Mouse (Mus musculus) neutrophil, adult 59 days (primary cell): ENCODE measurements around the gene Col6a2. TPM values are rescaled to one million over a fixed set of nuclear protein-coding genes. Genes with fewer than 3 reads are reported as not detected.

ENCODE experiments used
- total RNA-seq, 2 experiments: library from RNA; stranded (reverse); gene quantifications; 1 replicate in 1 of 2; 2 replicates in 1 of 2; pipeline ENCODE4 v1.2.4; 2023

The Col6a2 gene
- under 1 TPM; 0.36 to 0.40 TPM for total RNA-seq

GRCm38 (mm10) chr10:76622928-76623680 lies at the start of gene Col6a2:
Gene Col6a2 (minus strand): TSS chr10:76623630.

GRCm38 (mm10) chr10:76575374-76575773 lies 48.1 kb downstream of the Col6a2 start, which contains the start of gene Ftcd:
Gene Ftcd (plus strand): TSS chr10:76575648.

GRCm38 (mm10) chr10:76561972-76562371 lies 61.5 kb downstream of the Col6a2 start, which contains the start of gene Spatc1l:
Gene Spatc1l (plus strand): TSS chr10:76562272.

Other genes with a start within 250 kb of the Col6a2 start
- 1 to 10 TPM; 8.2 to 9.0 TPM for gene AC141477.1, start 183.2 kb downstream of the Col6a2 start, total RNA-seq
- 10 to 100 TPM; 31.2 to 37.5 TPM for gene Pcnt, start 180.8 kb downstream of the Col6a2 start, total RNA-seq
- gene 2610028H24Rik, start 174.5 kb downstream of the Col6a2 start, total RNA-seq, result not detected
- 10 to 100 TPM; 45.2 to 49.9 TPM for gene Mcm3ap, start 154.7 kb downstream of the Col6a2 start, total RNA-seq
- gene Ybey, start 154.5 kb downstream of the Col6a2 start, total RNA-seq, result 1 to 10 TPM in 1 of 2 experiments, under 1 TPM in 1; 0.84 to 1.6 TPM
- gene Lss, start 92.0 kb downstream of the Col6a2 start, total RNA-seq, result 1 to 10 TPM; 4.4 to 8.6 TPM
- not detected for gene Spatc1l, start 61.4 kb downstream of the Col6a2 start, total RNA-seq
- not detected for gene Ftcd, start 48.0 kb downstream of the Col6a2 start, total RNA-seq
- 1 to 10 TPM in 1 of 2 experiments, under 1 TPM in 1; 0.24 to 1.0 TPM for gene Col6a1, start 102.5 kb upstream of the Col6a2 start, total RNA-seq